Mouse (Mus musculus): ENCODE results near the gene Olfr1395.

- TF ChIP-seq CTCF (IDR thresholded peaks at IDR 0.05; ENCODE audit: low read depth) = no peak
- no peak for TF ChIP-seq EP300 (optimal IDR thresholded peaks at IDR 0.05)
Measured at GRCm38 (mm10) chr11:49183172-49183571, 41.1 kb downstream of the Olfr1395 start.

Data from stomach, postnatal 0 days (tissue).